Mouse (Mus musculus): Measurements from ENCODE around the gene Zdhhc7. TPM values are rescaled to one million over a fixed set of nuclear protein-coding genes. Genes with fewer than 3 reads are reported as not detected.

Zdhhc7 gene
- total and polyA plus RNA-seq, 3 experiments, result 18.3 to 26.3 (median 23.7) TPM

DNA sequence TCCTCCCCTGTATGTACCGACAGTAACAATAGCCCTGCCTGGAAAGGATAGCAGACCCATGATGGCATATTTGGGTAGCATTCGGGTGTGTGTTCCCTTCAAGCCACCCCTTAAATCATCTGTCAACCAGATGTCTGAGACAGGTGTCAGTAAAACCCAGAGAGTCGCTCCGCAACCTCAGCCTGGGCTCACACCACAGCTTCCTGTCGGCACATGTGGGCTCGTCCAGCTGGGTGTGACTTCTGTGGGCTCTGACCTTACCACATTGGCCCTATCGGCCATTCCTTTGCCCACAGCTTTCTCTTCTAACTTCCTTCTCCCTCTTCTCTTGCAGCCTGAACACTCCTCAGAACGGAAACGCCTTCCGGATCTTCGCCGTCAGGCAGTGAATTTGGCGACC lies 51.3 kb downstream of the Zdhhc7 start:
- Histone ChIP-seq H3K9ac (ENCODE audit: insufficient read depth, low read depth) (no peak overlapping the region), H3K36me3 (replicated peaks in 1 of 2; ENCODE audit: control insufficient read depth in 1 of 2, insufficient read depth in 1 of 2, low read length in 1 of 2) (no peaks in the 10 kb centered on the region), H3K4me2 (ENCODE audit: insufficient read depth, low read depth, poor library complexity, severe bottlenecking) (0 out of 2 replicates have a peak overlapping the region, but pooled peaks have one; percentile 22), H3K27ac (ENCODE audit: insufficient read depth, low read depth) (no peak overlapping the region), H3K4me1 (ENCODE audit: control insufficient read depth in 1 of 2, insufficient read depth in 2 of 2) (peaks cover 0 to 5% of the 10 kb centered on the region in 2 experiments; a peak in 2 of 4 replicates), H3K9me3 (replicated peaks; ENCODE audit: low read length) (no peaks in the 10 kb centered on the region), H3K79me2 (replicated peaks; ENCODE audit: control insufficient read depth, extremely low read depth, insufficient read depth, poor library complexity, severe bottlenecking) (no peaks in the 10 kb centered on the region), H3K27me3 (replicated peaks) (peaks cover 87% of the 10 kb centered on the region), H3K4me3 (replicated peaks in 1 of 3; ENCODE audit: low read depth in 2 of 3, low read length in 2 of 3, poor library complexity in 1 of 3) (no peak overlapping the region)
- DNase-seq (ENCODE audit: extremely low read depth), result peak; percentile 6
- no peak for TF ChIP-seq POLR2A (IDR thresholded peaks at IDR 0.05; ENCODE audit: low read depth, low read length)
- TF ChIP-seq USF1 (IDR thresholded peaks at IDR 0.05; ENCODE audit: low read depth, low read length), result no peak
- no peak for TF ChIP-seq ETS1 (conservative IDR thresholded peaks at IDR 0.05; ENCODE audit: low read depth, low read length)
- TF ChIP-seq USF2 (conservative IDR thresholded peaks at IDR 0.05; ENCODE audit: low read depth, low read length), result no peak
- TF ChIP-seq BHLHE40 (IDR thresholded peaks at IDR 0.05; ENCODE audit: low read depth, low read length), result peak; percentile 69
- no peak for TF ChIP-seq SIN3A (IDR thresholded peaks at IDR 0.05; ENCODE audit: low read length)
- TF ChIP-seq IRF4 (IDR thresholded peaks at IDR 0.05; ENCODE audit: low read depth, low read length), result no peak
- no peak for TF ChIP-seq CHD2 (IDR thresholded peaks at IDR 0.05; ENCODE audit: low read length)
- no peak for TF ChIP-seq TBP (conservative IDR thresholded peaks at IDR 0.05; ENCODE audit: low read depth, low read length)
- TF ChIP-seq TCF12 (IDR thresholded peaks at IDR 0.05; ENCODE audit: low read depth, low read length), result peak; percentile 60; the same call in 1 of the 2 replicates
- TF ChIP-seq EP300 (IDR thresholded peaks at IDR 0.05; ENCODE audit: low read length), result no peak
- TF ChIP-seq KAT2A (IDR thresholded peaks at IDR 0.05; ENCODE audit: insufficient replicate concordance, low read length), result no peak
- no peak for TF ChIP-seq E2F4 (IDR thresholded peaks at IDR 0.05; ENCODE audit: insufficient replicate concordance, low read depth, low read length)
- TF ChIP-seq GABPA (IDR thresholded peaks at IDR 0.05; ENCODE audit: insufficient replicate concordance, low read depth, low read length), result no peak
- no peak for TF ChIP-seq MAFK (IDR thresholded peaks at IDR 0.05; ENCODE audit: insufficient replicate concordance, low read length)
- no peak for TF ChIP-seq HCFC1 (IDR thresholded peaks at IDR 0.05; ENCODE audit: low read depth, low read length)
- no peak for TF ChIP-seq POLR2AphosphoS2 (IDR thresholded peaks at IDR 0.05; ENCODE audit: low read depth, low read length)
- dilution Hi-C loops (cut with MboI; ENCODE audit: extremely low pct_ligation_motif_present, extremely low pct_unique_long_range_greater_than_20kb, low sequenced_read_pairs) (no loop called here), in situ Hi-C loops (cut with MboI; ENCODE audit: low pct_ligation_motif_present, low pct_unique_long_range_greater_than_20kb, low sequenced_read_pairs) (no loop called here)

DNA sequence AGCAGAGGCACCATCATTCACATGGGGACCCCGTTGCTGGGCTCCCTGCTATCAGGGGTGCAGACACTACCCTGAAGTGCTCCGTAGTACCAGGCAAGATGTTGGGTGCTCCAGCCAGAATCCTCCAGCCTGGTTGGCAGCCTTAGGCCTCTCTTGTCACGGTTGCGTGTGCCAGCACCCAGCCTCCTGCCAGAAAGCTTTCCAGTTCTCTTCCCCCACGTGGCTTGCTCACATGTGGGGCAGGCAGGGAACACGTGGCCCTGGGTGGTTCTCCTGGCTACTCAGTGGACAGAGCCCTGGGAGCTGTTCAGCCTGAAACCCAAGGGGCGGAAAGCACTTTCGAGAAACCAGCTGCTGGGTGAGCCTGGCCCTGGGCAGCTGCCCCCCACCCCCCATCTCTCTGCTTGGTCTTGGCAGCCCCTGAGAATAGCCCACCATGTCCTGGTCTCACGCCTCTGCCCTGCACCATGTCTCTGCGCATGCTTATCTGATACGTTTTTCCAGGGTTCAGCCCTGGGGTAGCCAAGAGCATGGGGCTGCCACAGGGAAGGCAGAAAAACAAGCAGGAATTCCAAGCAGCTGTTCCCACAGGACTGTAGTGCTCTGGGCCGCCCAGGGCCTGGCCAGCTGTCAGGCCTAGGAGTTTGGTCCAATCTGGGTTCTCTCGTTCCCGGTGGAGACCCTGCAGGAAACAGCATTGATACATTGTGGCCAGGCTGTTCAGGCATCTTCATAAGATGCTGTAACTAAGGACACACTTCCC lies 54.8 kb downstream of the Zdhhc7 start:
- Histone ChIP-seq H3K36me3 (replicated peaks in 1 of 2; ENCODE audit: control insufficient read depth in 1 of 2, insufficient read depth in 1 of 2, low read length in 1 of 2) (no peaks in the 10 kb centered on the region), H3K4me3 (replicated peaks in 1 of 3; ENCODE audit: low read depth in 2 of 3, low read length in 2 of 3, poor library complexity in 1 of 3) (no peak overlapping the region), H3K4me2 (ENCODE audit: insufficient read depth, low read depth, poor library complexity, severe bottlenecking) (no peak overlapping the region), H3K79me2 (replicated peaks; ENCODE audit: control insufficient read depth, extremely low read depth, insufficient read depth, poor library complexity, severe bottlenecking) (no peaks in the 10 kb centered on the region), H3K27me3 (replicated peaks) (peaks cover 86% of the 10 kb centered on the region), H3K4me1 (ENCODE audit: control insufficient read depth in 1 of 2, insufficient read depth in 2 of 2) (peaks cover 0 to 5% of the 10 kb centered on the region in 2 experiments; a peak in 2 of 4 replicates), H3K9me3 (replicated peaks; ENCODE audit: low read length) (no peaks in the 10 kb centered on the region), H3K9ac (ENCODE audit: insufficient read depth, low read depth) (no peak overlapping the region), H3K27ac (ENCODE audit: insufficient read depth, low read depth) (no peak overlapping the region)
- in situ Hi-C loops (cut with MboI; ENCODE audit: low pct_ligation_motif_present, low pct_unique_long_range_greater_than_20kb, low sequenced_read_pairs) (no loop called here), dilution Hi-C loops (cut with MboI; ENCODE audit: extremely low pct_ligation_motif_present, extremely low pct_unique_long_range_greater_than_20kb, low sequenced_read_pairs) (no loop called here)
- DNase-seq (ENCODE audit: extremely low read depth), result no peak
- no peak for TF ChIP-seq CHD2 (IDR thresholded peaks at IDR 0.05; ENCODE audit: low read length)
- TF ChIP-seq ZKSCAN1 (IDR thresholded peaks at IDR 0.05; ENCODE audit: borderline replicate concordance, low read depth, low read length), result no peak
- TF ChIP-seq MEF2A (IDR thresholded peaks at IDR 0.05; ENCODE audit: borderline replicate concordance, low read depth, low read length), result no peak
- no peak for TF ChIP-seq CTCF (conservative IDR thresholded peaks at IDR 0.05 in 1 of 2, IDR thresholded peaks at IDR 0.05 in 1 of 2; ENCODE audit: low read depth in 2 of 2, low read length in 2 of 2)
- no peak for TF ChIP-seq RCOR1 (conservative IDR thresholded peaks at IDR 0.05; ENCODE audit: low read depth, low read length)
- TF ChIP-seq CHD1 (IDR thresholded peaks at IDR 0.05; ENCODE audit: low read depth, low read length), result no peak
- TF ChIP-seq HCFC1 (IDR thresholded peaks at IDR 0.05; ENCODE audit: low read depth, low read length), result no peak
- no peak for TF ChIP-seq MYC (IDR thresholded peaks at IDR 0.05; ENCODE audit: low read depth, low read length)
- TF ChIP-seq JUND (conservative IDR thresholded peaks at IDR 0.05; ENCODE audit: low read depth, low read length), result no peak
- TF ChIP-seq RAD21 (IDR thresholded peaks at IDR 0.05; ENCODE audit: low read depth, low read length), result no peak
- TF ChIP-seq E2F4 (IDR thresholded peaks at IDR 0.05; ENCODE audit: insufficient replicate concordance, low read depth, low read length), result no peak
- TF ChIP-seq TCF12 (IDR thresholded peaks at IDR 0.05; ENCODE audit: low read depth, low read length), result no peak
- TF ChIP-seq EP300 (IDR thresholded peaks at IDR 0.05; ENCODE audit: low read length), result no peak
- no peak for TF ChIP-seq BHLHE40 (IDR thresholded peaks at IDR 0.05; ENCODE audit: low read depth, low read length)
- TF ChIP-seq UBTF (IDR thresholded peaks at IDR 0.05; ENCODE audit: low read depth, low read length), result no peak
- TF ChIP-seq MAX (IDR thresholded peaks at IDR 0.05; ENCODE audit: low read length), result no peak

Measured in CH12.LX (cell line).